Mouse (Mus musculus) embryonic facial prominence, embryonic 13.5 days (tissue): Measurements from ENCODE around the gene Cpeb4. TPM values are rescaled to one million over a fixed set of nuclear protein-coding genes. Genes with fewer than 3 reads are reported as not detected.
A peak's percentile ranks its signal among the peaks of the same experiment; 100 is the strongest.
"Not testable (repeated sequence)": the region's sequence is repeated elsewhere in the genome, so short reads cannot be mapped to it uniquely, and the experiment has no call there.

Source experiments
- ATAC-seq: fragments of 200-750 bp; cut with Nextera tagmentation; 2 replicates; pipeline ENCODE4 v1.8.0; 2017; ENCODE audit warnings: low read depth; ENCODE audit not compliant: insufficient number of reproducible peaks, insufficient read depth, low FRiP score, low TSS enrichment
- H3K27ac ChIP-seq: fragments of 300-500 bp; sonication (generic); 2 replicates; pipeline ENCODE4 v1.5.1; 2015; ENCODE audit warnings: moderate library complexity, mild to moderate bottlenecking, inconsistent platforms
- H3K27me3 ChIP-seq: fragments of 300-500 bp; sonication (generic); 2 replicates; pipeline ENCODE4 v1.6.1; 2015; ENCODE audit warnings: mild to moderate bottlenecking, inconsistent platforms
- H3K36me3 ChIP-seq: fragments of 300-500 bp; sonication (generic); 2 replicates; pipeline ENCODE4 v1.6.1; 2015; ENCODE audit warnings: mild to moderate bottlenecking, inconsistent platforms
- H3K4me1 ChIP-seq: fragments of 300-500 bp; sonication (generic); 2 replicates; pipeline ENCODE4 v1.6.1; 2015; ENCODE audit warnings: inconsistent platforms
- H3K4me2 ChIP-seq: fragments of 300-500 bp; sonication (generic); 2 replicates; pipeline ENCODE4 v1.6.1; 2015; ENCODE audit warnings: moderate library complexity, mild to moderate bottlenecking, inconsistent platforms
- H3K4me3 ChIP-seq: fragments of 300-500 bp; sonication (generic); 2 replicates; pipeline ENCODE4 v1.5.1; 2015; ENCODE audit warnings: mild to moderate bottlenecking, inconsistent platforms
- H3K9ac ChIP-seq: fragments of 300-500 bp; sonication (generic); 2 replicates; pipeline ENCODE4 v1.6.1; 2015; ENCODE audit warnings: mild to moderate bottlenecking, inconsistent platforms
- H3K9me3 ChIP-seq: fragments of 300-500 bp; sonication (generic); 2 replicates; pipeline ENCODE4 v1.6.1; 2016; ENCODE audit warnings: inconsistent platforms
- WGBS: fragments of 180-500 bp; shearing (Covaris S2); methylation state at CpG from one replicate; pipeline ENCODE4 v1.1.7; 2015; ENCODE audit warnings: mixed read lengths; 5-methylcytosine and 5-hydroxymethylcytosine counted together
- polyA plus RNA-seq: library from polyadenylated mRNA; unstranded; fragments of >200 nt; fragmentation: Nextera tagmentation; extraction: Ambion mirVana; gene quantifications from 2 replicates; pipeline ENCODE4 v1.2.1, GENCODE M21; 2015

The Cpeb4 gene
- polyA plus RNA-seq, 1 experiment from 2014 or later: 2.0 TPM

DNA sequence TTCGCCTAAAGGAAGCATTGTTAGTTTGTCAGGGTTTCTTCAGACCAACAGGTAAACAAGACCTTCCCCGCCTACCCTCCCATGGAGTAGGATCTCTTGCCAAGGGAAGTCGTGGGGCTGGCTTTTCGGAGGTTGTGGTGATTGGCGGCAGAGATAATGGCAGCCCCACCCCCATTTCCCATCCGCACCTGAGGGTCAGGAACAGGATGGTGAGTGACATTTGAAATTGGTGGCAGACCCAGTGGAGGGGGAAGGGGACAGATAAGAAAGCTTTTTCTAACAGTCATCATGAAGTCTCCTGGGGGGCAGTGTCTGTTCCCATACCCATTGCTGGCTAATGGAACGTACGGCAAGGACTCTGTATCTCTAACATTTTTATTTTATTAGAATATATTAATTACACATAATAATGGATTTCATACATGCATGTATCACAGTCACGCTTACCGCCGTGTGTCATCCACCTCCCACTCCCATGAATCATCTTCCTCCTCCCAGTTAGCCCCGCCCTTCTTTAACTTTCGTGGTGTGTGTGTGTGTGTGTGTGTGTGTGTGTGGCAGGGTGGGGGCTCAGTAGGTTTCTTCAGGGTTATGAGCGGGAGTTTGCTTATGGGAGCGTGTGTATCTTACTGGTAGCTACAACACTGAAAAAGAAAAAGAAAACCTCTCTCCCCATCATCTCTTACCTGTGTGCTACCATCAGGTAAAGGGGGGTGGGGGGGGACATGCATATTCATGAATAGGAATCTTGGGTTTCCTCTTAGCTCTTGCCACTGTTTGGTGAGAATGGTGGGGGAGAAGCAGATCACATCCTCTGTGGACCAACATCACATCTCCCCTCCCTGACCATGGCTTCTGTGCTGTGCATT lies 76.7 kb downstream of the Cpeb4 start:
- Histone ChIP-seq H3K4me3 (peak overlapping the region; percentile 47), H3K4me2 (peak overlapping the region; percentile 68), H3K9me3 (0 out of 2 replicates have a peak, but pooled peaks cover 3% of the 10 kb centered on the region), H3K9ac (peak overlapping the region; percentile 61; the same call in 1 of the 2 replicates), H3K27me3 (peaks cover 9% of the 10 kb centered on the region; the same call in 1 of the 2 replicates), H3K4me1 (peaks cover 12% of the 10 kb centered on the region), H3K27ac (no peak overlapping the region), H3K36me3 (no peaks in the 10 kb centered on the region)
- WGBS: 8% methylated on average over 15 of the region's 15 CpGs
- ATAC-seq: no peak

DNA sequence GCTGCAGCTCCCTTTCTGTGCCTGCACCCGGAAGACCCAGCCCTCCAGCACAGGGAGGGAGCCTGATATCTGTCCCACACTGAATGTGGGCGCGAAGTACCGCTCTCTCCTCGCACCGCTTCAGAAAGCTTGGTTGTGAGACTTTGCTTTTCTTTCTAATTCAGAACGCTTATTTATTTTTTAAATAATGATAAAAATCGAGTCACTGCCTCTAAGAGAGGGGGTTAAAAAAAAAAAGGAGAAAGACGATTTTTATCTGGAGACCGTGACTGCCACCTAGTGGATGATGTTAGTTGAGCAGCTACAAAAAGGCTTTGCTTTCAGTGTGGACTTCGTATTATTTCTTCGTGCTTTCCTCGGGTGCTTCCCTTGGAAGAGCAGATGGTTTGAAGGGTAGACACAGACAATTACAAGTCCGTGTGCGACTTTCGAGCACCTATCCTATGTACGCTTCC lies 77.3 kb downstream of the Cpeb4 start:
- WGBS: 2% methylated on average over 17 of the region's 17 CpGs
- H3K27me3 ChIP-seq: peaks cover 9% of the 10 kb centered on the region; the same call in 1 of the 2 replicates
- H3K9ac ChIP-seq: peak overlapping the region; percentile 61; the same call in 1 of the 2 replicates
- H3K9me3 ChIP-seq: 0 out of 2 replicates have a peak, but pooled peaks cover 2% of the 10 kb centered on the region
- H3K4me3 ChIP-seq: peak overlapping the region; percentile 47
- peak overlapping the region; percentile 68 for H3K4me2 ChIP-seq
- no peaks in the 10 kb centered on the region for H3K36me3 ChIP-seq
- peaks cover 12% of the 10 kb centered on the region for H3K4me1 ChIP-seq
- H3K27ac ChIP-seq: no peak overlapping the region
- no peak for ATAC-seq

DNA sequence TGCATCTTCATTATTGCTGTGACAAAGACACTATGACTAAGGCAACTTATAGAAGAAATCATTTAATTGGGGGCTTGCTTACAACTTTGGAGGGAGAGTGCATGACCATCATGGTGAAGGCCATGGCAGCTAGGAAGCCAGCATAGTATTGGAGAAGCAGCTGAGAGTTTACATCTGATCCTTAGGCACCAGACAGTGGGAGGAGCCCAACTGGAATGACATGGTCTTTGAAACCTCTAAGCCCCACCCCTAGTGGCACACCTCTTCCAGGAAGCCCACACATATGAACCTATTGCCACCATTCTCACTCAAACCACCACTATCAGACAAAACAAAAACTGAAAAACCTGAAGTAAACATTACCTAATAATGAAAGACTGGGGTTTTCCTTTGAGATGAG lies 88.1 kb downstream of the Cpeb4 start:
- Histone ChIP-seq H3K36me3 (no peaks in the 10 kb centered on the region), H3K4me2 (no peak overlapping the region), H3K27me3 (no peaks in the 10 kb centered on the region), H3K4me1 (no peaks in the 10 kb centered on the region), H3K27ac (no peak overlapping the region), H3K9ac (no peak overlapping the region), H3K9me3 (no peaks in the 10 kb centered on the region), H3K4me3 (no peak overlapping the region)
- no peak for ATAC-seq

DNA sequence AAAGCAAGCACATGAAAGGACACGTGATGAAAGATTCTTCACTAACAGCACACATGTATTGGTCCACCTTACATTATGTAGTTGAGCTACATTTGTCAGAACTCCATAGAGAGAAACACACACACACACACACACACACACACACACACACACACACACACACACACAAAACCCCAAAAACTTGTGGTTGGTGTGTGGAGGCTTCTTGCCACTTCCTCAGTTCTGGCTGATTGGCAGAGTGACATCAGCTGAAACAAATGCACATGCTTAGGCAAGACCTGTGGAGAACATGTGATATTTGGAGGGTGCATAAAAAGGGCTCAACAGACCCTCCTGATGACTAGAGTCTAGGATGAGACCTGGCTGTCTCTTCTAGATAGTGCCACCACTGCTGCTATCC lies 92.0 kb downstream of the Cpeb4 start:
- no peak overlapping the region for H3K4me3 ChIP-seq
- no peaks in the 10 kb centered on the region for H3K36me3 ChIP-seq
- no peak overlapping the region for H3K4me2 ChIP-seq
- H3K9me3 ChIP-seq: no peaks in the 10 kb centered on the region
- no peak overlapping the region for H3K27ac ChIP-seq
- 0 out of 2 replicates have a peak, but pooled peaks cover 5% of the 10 kb centered on the region for H3K4me1 ChIP-seq
- 89% methylated on average over 1 of the region's 1 CpGs for whole genome bisulfite sequencing
- H3K27me3 ChIP-seq: no peaks in the 10 kb centered on the region
- ATAC-seq: no peak
- H3K9ac ChIP-seq: no peak overlapping the region

DNA sequence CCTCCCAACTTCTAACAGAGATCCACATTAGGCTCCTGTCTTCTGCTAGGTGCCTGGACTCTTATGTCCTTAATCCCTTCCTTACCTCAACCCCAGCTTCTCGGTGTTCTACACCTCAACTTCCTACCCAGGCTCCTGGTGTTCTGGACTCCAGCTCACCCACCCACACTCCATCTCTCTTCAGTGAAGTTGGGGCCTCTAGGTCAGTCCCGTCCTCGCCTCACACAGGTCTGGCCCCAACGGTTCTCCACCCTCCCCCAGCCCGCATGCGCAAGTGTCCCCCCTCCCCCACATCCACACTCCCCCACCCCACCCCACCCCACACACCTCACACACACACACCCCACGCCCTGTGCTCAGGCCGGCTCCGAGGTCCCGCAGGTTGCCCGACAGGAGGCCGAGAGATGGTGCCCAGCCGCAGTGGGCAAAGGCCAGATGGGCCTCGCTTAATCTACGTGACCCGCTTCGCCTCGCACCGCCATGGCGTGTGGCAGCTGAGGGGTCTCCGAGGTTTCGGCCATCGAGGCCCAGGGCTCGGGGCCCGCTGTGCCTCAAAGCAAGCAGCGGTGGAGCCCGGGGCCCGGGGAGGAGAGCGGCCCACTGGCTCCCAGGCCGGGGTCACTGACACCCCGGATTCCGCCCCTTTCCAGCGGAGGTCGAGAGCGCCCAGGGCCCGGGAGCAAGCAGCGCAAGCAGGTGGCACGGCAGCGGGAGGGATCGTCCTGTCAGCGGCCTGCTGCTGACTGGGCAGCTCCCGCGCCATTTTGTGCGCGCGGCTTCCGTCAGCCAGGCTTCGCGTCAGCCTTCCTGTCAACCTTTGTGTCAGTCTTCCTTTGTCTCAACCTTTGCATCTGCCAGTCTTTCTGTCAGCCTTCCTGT lies 93.5 kb downstream of the Cpeb4 start, which contains the start of gene 4930524B15Rik:
4930524B15Rik (plus strand) TSS at position 337 of the 879 bp plus-strand sequence.
- H3K4me2 ChIP-seq: peak within 1 kb of the TSS; percentile 62
- H3K9me3 ChIP-seq: no peaks in the 10 kb centered on the region
- H3K36me3 ChIP-seq: no peaks in the 10 kb centered on the region
- peak; percentile 62; the same call in 1 of the 2 replicates for ATAC-seq
- H3K4me3 ChIP-seq: peak within 1 kb of the TSS; percentile 35
- peak within 1 kb of the TSS; percentile 66 for H3K9ac ChIP-seq
- H3K4me1 ChIP-seq: 0 out of 2 replicates have a peak, but pooled peaks cover 5% of the 10 kb centered on the region
- 35% methylated on average over 49 of the region's 49 CpGs for WGBS
- no peak within 1 kb of the TSS for H3K27ac ChIP-seq
- H3K27me3 ChIP-seq: no peaks in the 10 kb centered on the region

DNA sequence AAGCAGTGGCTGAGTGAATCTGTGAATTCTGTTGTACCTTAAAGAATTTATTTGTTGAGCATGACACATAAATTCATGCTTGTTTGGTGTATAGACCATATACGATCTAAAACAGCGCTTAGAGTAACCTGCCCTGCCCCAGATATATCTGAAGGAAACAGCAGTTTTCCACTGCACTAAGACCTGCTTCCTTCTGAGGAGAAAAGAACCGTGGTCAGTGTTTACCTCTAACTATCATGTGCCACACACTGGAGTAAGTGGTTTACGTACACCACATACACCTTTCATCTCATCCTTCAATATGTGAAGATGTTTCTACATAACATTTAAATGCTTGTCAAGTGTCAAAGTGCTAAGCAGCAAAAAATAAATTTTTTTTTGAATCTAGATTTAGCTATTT lies 102.1 kb downstream of the Cpeb4 start:
- H3K9ac ChIP-seq: no peak overlapping the region
- no peak overlapping the region for H3K27ac ChIP-seq
- H3K4me1 ChIP-seq: no peaks in the 10 kb centered on the region
- H3K4me3 ChIP-seq: no peak overlapping the region
- ATAC-seq: no peak
- no peak overlapping the region for H3K4me2 ChIP-seq
- 75% methylated on average over 4 of the region's 4 CpGs for WGBS
- no peaks in the 10 kb centered on the region for H3K9me3 ChIP-seq
- H3K36me3 ChIP-seq: no peaks in the 10 kb centered on the region
- H3K27me3 ChIP-seq: no peaks in the 10 kb centered on the region

DNA sequence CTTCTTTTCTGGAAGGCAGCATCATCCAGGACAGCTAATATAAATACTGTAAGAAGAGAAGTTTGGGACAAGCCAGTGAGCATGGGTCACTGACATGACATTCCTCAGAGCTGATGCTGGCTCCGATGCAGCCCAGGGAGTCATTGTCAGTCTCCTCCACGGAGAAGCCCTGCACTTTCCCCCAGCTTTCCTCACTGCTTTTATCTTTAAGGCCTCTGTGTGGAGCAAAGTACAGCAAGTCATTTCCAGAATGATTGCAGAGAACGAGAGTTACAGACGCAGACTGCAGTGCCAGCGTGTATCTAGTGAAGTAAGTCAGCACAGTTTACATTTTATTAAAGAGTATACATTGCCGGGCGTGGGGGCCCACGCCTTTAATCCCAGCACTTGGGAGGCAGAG lies 102.8 kb downstream of the Cpeb4 start:
- no peak overlapping the region for H3K4me3 ChIP-seq
- no peak overlapping the region for H3K27ac ChIP-seq
- no peak for ATAC-seq
- WGBS: 61% methylated on average over 8 of the region's 8 CpGs
- H3K27me3 ChIP-seq: no peaks in the 10 kb centered on the region
- no peak overlapping the region for H3K4me2 ChIP-seq
- H3K4me1 ChIP-seq: no peaks in the 10 kb centered on the region
- no peaks in the 10 kb centered on the region for H3K36me3 ChIP-seq
- no peak overlapping the region for H3K9ac ChIP-seq
- H3K9me3 ChIP-seq: peaks cover 2% of the 10 kb centered on the region

DNA sequence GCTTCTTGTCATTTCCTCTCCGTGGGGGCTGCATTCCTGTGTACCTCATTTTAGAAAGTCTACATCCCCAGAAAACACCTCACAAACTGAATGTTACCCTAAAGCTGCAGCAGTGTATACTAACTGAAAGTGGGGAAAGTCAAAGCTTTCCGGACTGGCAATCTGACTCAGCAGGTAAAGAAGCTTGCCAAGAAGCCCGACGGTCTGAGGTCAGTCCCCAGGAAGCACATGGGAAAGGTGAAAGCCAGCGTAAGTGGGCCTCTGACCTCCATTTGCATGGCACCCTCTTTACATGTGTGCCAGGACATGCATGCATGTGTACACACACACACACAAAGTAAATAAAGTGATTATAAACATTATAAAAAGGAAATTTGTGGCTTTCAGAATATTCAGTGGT lies 103.7 kb downstream of the Cpeb4 start:
- H3K27ac ChIP-seq: no peak overlapping the region
- H3K9ac ChIP-seq: no peak overlapping the region
- WGBS: 85% methylated on average over 5 of the region's 5 CpGs
- ATAC-seq: no peak
- no peak overlapping the region for H3K4me2 ChIP-seq
- H3K4me3 ChIP-seq: no peak overlapping the region
- no peaks in the 10 kb centered on the region for H3K36me3 ChIP-seq
- peaks cover 6% of the 10 kb centered on the region for H3K9me3 ChIP-seq
- H3K27me3 ChIP-seq: no peaks in the 10 kb centered on the region
- no peaks in the 10 kb centered on the region for H3K4me1 ChIP-seq

DNA sequence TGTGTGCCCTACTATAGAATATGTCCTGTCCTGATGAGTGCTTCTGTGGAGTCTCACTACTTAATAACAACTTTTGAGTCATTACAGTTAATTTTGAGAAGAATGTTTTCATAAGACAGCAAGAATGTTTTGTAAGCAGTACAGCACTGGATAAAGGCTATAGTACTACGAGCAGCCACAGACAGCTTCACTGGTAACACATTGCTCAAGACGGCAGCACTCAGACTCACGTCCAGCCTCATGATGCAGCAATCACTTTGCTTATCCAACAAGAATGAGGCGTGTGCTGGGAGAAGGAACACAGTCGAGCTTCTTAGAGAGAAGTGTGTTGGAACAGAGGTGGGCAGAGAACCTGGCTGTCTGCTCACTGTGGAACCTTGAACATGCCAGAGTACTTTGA lies 104.1 kb downstream of the Cpeb4 start:
- Histone ChIP-seq H3K9ac (no peak overlapping the region), H3K27ac (no peak overlapping the region), H3K36me3 (no peaks in the 10 kb centered on the region), H3K4me1 (no peaks in the 10 kb centered on the region), H3K4me2 (no peak overlapping the region), H3K9me3 (peaks cover 6% of the 10 kb centered on the region), H3K4me3 (no peak overlapping the region), H3K27me3 (no peaks in the 10 kb centered on the region)
- no peak for ATAC-seq
- 71% methylated on average over 5 of the region's 5 CpGs for WGBS

DNA sequence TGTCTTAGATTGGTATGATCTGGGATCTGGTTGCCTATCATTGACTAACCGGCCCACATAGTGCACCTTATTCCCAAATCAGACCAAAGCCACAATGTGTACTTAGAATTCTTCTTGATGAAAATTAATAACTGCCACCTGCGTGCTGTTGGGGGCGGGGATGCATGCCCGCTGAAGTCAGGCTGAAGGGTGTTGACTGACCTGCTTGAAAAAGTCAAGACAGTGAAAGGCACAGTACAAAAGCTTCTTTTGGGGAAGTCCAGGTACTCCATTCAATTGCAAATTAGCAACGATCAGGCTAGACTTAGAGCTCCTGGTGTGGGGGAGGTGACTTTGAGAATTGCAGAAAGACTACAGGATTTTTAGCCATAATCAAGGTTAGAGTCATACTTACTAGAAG lies 108.1 kb downstream of the Cpeb4 start:
- not testable (repeated sequence) for H3K27me3 ChIP-seq, H3K27ac ChIP-seq, H3K9ac ChIP-seq, H3K36me3 ChIP-seq, H3K9me3 ChIP-seq, ATAC-seq, H3K4me2 ChIP-seq, H3K4me1 ChIP-seq, H3K4me3 ChIP-seq
- WGBS: 90% methylated on average over 5 of the region's 5 CpGs

DNA sequence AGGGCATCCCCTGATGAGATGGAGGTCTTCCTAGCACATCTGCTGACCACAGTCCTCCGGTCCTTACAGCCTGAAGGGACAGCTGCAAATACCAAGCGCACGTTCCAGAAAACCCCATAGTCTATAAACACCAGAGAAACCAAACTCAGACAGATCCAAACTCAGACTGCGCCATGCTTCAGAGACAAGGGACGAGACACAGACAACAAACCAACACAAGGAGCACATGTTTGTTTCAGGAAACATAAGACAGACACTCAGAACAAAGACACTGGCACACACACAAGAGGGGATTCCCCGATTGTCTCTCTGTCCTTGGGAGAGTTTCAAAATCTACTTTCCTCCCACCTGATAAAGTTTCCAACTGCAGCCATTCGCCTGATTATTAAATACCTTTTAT lies 109.8 kb downstream of the Cpeb4 start:
- no peak for ATAC-seq
- Histone ChIP-seq H3K9ac (no peak overlapping the region), H3K4me1 (no peaks in the 10 kb centered on the region), H3K27ac (no peak overlapping the region), H3K4me3 (no peak overlapping the region), H3K4me2 (no peak overlapping the region), H3K9me3 (peaks cover 9% of the 10 kb centered on the region), H3K27me3 (no peaks in the 10 kb centered on the region), H3K36me3 (no peaks in the 10 kb centered on the region)
- 82% methylated on average over 7 of the region's 7 CpGs for WGBS
